Mouse (Mus musculus) forebrain, embryonic 12.5 days (tissue): Measurements from ENCODE around the gene Tedc2. TPM values are rescaled to one million over a fixed set of nuclear protein-coding genes. Genes with fewer than 3 reads are reported as not detected.

ENCODE experiments used
- ATAC-seq: fragments of 200-750 bp; cut with Nextera tagmentation; 2 replicates; pipeline ENCODE4 v1.8.0; 2017; ENCODE audit warnings: moderate TSS enrichment; ENCODE audit not compliant: low FRiP score
- H3K27ac ChIP-seq: fragments of 300-500 bp; sonication (generic); 2 replicates; pipeline ENCODE4 v1.5.1; 2016; ENCODE audit warnings: mild to moderate bottlenecking
- H3K27me3 ChIP-seq: fragments of 300-500 bp; sonication (generic); 2 replicates; pipeline ENCODE4 v1.6.1; 2016; ENCODE audit warnings: mild to moderate bottlenecking
- H3K36me3 ChIP-seq: fragments of 300-500 bp; sonication (generic); replicated peaks from 2 replicates; pipeline ENCODE4 v1.6.1; 2016; ENCODE audit warnings: mild to moderate bottlenecking
- H3K4me1 ChIP-seq: fragments of 300-500 bp; sonication (generic); 2 replicates; pipeline ENCODE4 v1.6.1; 2016
- H3K4me2 ChIP-seq: fragments of 300-500 bp; sonication (generic); 2 replicates; pipeline ENCODE4 v1.6.1; 2016; ENCODE audit warnings: mild to moderate bottlenecking, moderate library complexity
- H3K4me3 ChIP-seq: fragments of 300-500 bp; sonication (generic); replicated peaks from 2 replicates; pipeline ENCODE4 v1.5.1; 2016; ENCODE audit warnings: mild to moderate bottlenecking
- H3K9ac ChIP-seq: fragments of 300-500 bp; sonication (generic); 2 replicates; pipeline ENCODE4 v1.6.1; 2016; ENCODE audit warnings: mild to moderate bottlenecking
- H3K9me3 ChIP-seq: fragments of 300-500 bp; sonication (generic); 2 replicates; pipeline ENCODE4 v1.6.1; 2016
- WGBS: fragments of 180-500 bp; shearing (Covaris S2); methylation state at CpG from one replicate; pipeline ENCODE4 v1.1.7; 2016; 5-methylcytosine and 5-hydroxymethylcytosine counted together
- polyA plus RNA-seq: library from polyadenylated mRNA; unstranded; fragments of >200 nt; fragmentation: Nextera tagmentation; extraction: Ambion mirVana; gene quantifications from 2 replicates; pipeline ENCODE4 v1.2.1, GENCODE M21; 2016

The Tedc2 gene
- polyA plus RNA-seq, 1 experiment from 2014 or later, result 16.7 TPM

DNA sequence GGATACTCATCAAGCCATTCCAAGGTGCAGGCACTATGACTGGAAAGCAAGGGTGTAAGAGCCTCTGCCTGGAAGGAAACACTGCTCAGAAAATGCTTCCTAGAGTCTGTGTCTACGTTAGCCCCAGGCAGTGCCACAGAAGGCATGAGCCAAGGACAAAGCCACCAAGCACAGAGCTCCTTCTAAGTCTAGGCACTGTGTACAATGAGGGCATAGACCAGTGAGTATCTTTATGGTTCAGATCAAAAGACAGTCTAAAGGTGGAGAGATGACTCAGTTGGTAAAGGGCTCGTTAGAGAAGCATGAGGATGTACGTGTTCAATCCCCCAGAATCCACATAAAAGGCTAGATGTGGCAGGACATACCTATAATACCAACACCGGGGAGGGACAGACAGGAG, 19.6 kb downstream of the Tedc2 start:
- Histone ChIP-seq H3K9ac (no peak overlapping the region), H3K27ac (no peak overlapping the region), H3K4me2 (no peak overlapping the region), H3K27me3 (peaks cover 3% of the 10 kb centered on the region), H3K9me3 (no peaks in the 10 kb centered on the region), H3K36me3 (no peaks in the 10 kb centered on the region), H3K4me1 (peaks cover 36% of the 10 kb centered on the region), H3K4me3 (no peak overlapping the region)
- WGBS, result 70% methylated on average over 4 of the region's 4 CpGs
- ATAC-seq, result no peak

DNA sequence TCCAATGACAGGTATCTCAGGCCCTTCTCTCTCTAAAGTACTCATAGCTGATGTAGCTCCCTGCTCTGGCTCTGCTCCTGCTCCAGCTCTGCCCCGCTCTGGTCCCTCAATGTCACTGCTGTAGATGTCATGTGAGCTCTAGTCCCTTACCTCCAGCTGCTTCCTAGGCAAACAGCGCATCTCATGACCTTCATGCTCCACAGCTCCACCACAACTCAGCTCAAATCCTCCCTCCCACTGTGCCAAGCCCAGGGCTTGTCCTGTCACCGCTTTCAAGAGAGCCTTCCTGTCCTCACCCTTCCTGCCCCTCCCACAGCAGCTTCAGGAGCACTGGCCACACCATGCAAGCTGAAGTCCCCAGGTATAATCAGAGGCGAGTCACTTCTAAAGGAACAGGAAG, 20.9 kb downstream of the Tedc2 start:
- no peak for ATAC-seq
- Histone ChIP-seq H3K9me3 (no peaks in the 10 kb centered on the region), H3K4me2 (no peak overlapping the region), H3K27ac (no peak overlapping the region), H3K4me3 (no peak overlapping the region), H3K27me3 (no peaks in the 10 kb centered on the region), H3K4me1 (peaks cover 25% of the 10 kb centered on the region), H3K9ac (no peak overlapping the region), H3K36me3 (no peaks in the 10 kb centered on the region)
- 84% methylated on average over 4 of the region's 4 CpGs for WGBS

DNA sequence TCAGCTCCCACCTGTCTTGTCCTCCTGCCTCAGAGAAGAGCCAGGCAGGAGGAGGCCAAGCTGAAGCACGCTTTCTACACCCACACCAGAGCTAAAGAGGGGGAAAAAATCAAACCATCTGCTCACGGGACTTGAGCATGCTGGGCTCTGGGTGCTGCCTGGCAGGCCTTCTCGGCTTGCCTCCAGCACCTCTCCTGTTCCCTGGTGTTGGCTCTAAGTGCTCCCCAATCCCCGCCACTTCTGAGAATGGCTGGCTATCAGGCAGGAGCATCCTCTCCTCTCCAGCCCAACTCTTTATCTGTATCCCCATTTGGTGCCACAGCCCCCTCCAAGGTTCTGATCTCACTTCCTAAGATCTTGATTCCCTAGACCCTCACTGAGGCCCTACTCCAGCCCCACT, 21.4 kb downstream of the Tedc2 start:
- Histone ChIP-seq H3K27me3 (no peaks in the 10 kb centered on the region), H3K9ac (no peak overlapping the region), H3K27ac (no peak overlapping the region), H3K4me3 (no peak overlapping the region), H3K9me3 (no peaks in the 10 kb centered on the region), H3K4me2 (no peak overlapping the region), H3K4me1 (peaks cover 21% of the 10 kb centered on the region), H3K36me3 (no peaks in the 10 kb centered on the region)
- no peak for ATAC-seq
- WGBS, result 82% methylated on average over 4 of the region's 4 CpGs

DNA sequence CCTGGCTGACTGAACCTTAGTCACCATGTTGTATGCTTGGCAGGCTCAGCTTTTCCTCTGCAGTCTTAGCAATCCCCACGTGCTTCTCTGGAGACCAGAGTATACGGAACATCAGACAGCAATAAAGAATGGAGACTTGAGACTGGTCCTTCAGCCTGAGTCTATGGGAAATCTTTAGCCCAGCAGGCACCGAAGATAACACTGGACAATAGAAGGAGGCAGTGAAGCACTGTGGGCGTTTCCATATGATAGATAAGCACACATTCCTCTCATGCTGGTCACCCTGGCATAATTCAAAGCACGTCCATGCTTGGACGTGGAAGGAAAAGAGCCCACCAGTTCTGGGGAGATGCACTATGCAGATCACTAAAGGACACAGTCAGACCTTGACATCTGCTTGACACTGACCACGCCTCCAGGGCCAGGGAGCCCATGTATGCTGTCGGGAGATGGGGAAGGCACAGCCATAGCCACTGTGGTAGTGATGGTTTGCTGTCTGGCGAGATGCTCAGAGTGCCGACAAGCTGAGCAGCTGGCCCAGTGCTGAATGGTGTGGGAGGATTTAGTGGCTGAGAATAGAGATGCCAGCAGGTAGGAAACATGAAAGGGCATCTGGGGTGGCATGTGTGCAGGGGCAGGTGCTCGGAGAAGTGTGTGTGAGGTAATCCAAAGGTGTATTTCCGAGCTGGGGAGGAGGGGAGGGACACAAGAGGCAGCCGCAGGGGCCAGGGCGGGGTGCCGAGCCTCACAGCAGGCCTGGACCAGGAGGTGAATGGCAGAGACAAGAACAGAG, 23.4 kb downstream of the Tedc2 start:
- H3K9me3 ChIP-seq, result no peaks in the 10 kb centered on the region
- H3K27ac ChIP-seq, result no peak overlapping the region
- no peak overlapping the region for H3K9ac ChIP-seq
- H3K4me1 ChIP-seq, result peaks cover 2% of the 10 kb centered on the region; the same call in 1 of the 2 replicates
- H3K4me3 ChIP-seq, result no peak overlapping the region
- ATAC-seq, result no peak
- WGBS, result 75% methylated on average over 15 of the region's 15 CpGs
- H3K4me2 ChIP-seq, result no peak overlapping the region
- no peaks in the 10 kb centered on the region for H3K27me3 ChIP-seq
- H3K36me3 ChIP-seq, result no peaks in the 10 kb centered on the region

DNA sequence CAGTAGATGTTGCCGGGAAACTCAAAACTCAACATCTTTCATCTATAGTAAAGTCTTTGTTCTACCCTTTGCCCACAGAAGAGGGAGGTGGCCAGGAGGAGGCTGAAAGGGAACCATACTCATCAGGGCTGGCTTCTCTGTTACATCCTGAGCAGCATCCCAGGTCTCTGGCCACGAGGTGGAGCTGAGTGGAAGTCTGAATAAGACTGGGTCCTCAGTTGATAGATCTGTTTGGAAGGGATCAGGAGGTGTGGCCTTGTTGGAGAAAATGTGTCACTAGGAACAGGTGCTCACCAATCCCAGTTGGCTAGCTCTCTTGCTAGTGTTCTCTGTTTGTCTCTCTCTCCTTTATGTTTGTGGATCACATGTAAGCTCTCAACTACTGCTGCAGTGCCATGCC, 25.3 kb downstream of the Tedc2 start:
- ATAC-seq, result no peak
- Histone ChIP-seq H3K4me3 (no peak overlapping the region), H3K9ac (no peak overlapping the region), H3K27me3 (no peaks in the 10 kb centered on the region), H3K4me1 (peaks cover 8% of the 10 kb centered on the region), H3K36me3 (no peaks in the 10 kb centered on the region), H3K27ac (no peak overlapping the region), H3K4me2 (no peak overlapping the region), H3K9me3 (no peaks in the 10 kb centered on the region)
- WGBS, result 79% methylated on average over 2 of the region's 2 CpGs

DNA sequence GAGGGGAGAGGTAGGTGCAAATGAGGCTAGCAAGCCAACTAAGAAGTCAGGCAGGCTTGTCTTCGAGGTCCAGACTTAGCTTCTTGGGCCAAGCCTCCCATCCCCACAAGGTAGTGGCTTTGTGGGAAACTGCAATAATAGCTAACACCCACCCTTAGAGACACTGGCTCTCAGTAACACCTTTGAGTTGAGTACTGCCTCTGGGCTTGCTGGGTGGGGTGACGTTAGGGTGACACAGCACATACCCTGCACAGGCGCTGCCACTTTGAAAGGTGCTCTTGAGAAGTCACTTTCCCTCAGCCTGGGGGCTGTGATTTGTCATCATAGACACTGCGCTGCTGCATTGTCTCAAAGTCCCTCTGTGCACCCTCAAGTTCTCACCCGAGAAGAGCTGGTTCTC, 26.9 kb downstream of the Tedc2 start:
- Histone ChIP-seq H3K36me3 (no peaks in the 10 kb centered on the region; the same call in 1 of the 2 replicates), H3K4me3 (no peak overlapping the region), H3K27me3 (no peaks in the 10 kb centered on the region), H3K4me2 (no peak overlapping the region), H3K4me1 (peaks cover 8% of the 10 kb centered on the region), H3K9me3 (no peaks in the 10 kb centered on the region), H3K9ac (no peak overlapping the region), H3K27ac (no peak overlapping the region)
- no peak for ATAC-seq
- WGBS, result 85% methylated on average over 5 of the region's 5 CpGs

DNA sequence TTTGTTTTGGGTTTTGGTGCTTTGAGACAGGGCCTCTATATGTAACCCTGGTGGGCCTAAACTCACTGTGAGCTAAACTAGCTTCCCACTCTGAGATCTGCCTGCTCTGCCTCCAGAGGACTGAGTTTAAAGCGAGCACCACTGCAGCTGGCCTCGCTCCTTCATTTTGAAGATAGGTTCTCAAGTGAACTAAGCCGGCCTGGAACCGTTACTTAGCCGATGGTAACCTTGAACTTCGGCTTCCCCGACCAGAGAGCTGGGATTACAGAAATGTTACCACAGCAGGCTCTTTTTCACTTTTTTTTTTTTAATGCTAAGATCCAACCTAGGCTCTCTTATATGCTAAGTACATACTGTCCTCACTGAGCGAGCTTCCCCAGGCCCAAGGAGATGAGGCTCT, 27.4 kb downstream of the Tedc2 start:
- H3K4me2 ChIP-seq, result no peak overlapping the region
- no peak overlapping the region for H3K27ac ChIP-seq
- no peak for ATAC-seq

DNA sequence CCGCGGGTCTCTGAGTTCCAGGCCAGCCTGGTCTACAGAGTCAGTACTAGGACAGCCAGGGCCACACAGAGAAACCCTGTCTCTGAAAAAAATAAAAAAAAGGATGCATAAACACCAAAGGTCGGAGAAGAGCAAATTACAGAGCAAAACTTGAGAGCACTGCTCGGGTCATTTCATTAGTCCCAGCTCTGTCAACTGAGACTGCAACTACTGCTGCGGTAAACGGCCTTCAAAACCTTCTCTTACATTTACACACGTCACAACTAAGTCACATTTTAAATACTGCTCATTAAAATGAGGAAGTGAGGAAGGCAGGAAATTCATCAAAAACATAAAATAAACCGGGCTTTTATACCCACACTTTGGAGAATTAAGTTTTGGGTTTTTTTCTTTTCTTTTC, 27.8 kb downstream of the Tedc2 start:
- H3K4me3 ChIP-seq, result no peak overlapping the region
- peaks cover 8% of the 10 kb centered on the region for H3K4me1 ChIP-seq
- H3K9me3 ChIP-seq, result no peaks in the 10 kb centered on the region
- H3K27me3 ChIP-seq, result no peaks in the 10 kb centered on the region
- WGBS, result 86% methylated on average over 8 of the region's 8 CpGs
- H3K36me3 ChIP-seq, result no peaks in the 10 kb centered on the region; the same call in 1 of the 2 replicates
- no peak overlapping the region for H3K4me2 ChIP-seq
- no peak overlapping the region for H3K27ac ChIP-seq
- no peak for ATAC-seq
- no peak overlapping the region for H3K9ac ChIP-seq

More for the DNA sequence above, 27.4 kb downstream of the Tedc2 start:
- Histone ChIP-seq H3K4me3 (no peak overlapping the region), H3K9me3 (no peaks in the 10 kb centered on the region), H3K36me3 (no peaks in the 10 kb centered on the region; the same call in 1 of the 2 replicates), H3K27me3 (no peaks in the 10 kb centered on the region), H3K4me1 (peaks cover 8% of the 10 kb centered on the region), H3K9ac (no peak overlapping the region)
- 92% methylated on average over 8 of the region's 8 CpGs for WGBS

DNA sequence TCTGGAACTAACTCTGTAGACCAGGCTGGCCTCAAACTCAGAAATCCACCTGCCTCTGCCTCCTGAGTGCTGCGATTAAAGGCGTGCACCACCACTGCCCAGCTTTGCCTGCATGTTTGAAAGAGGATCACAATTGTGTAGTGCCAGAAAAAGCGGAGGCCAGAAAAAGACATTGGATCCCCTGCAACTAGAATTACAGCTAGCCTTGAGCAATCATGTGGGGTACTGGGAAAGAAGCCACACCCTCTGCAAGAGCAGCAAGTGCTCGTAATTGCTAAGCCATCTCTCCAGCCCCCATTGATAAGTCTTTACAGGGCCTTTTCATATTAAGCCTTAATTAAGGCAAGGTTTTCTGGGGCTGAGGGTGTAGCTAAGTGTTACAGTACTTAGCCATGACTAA, 29.2 kb downstream of the Tedc2 start:
- no peak for ATAC-seq
- Histone ChIP-seq H3K4me1 (peaks cover 8% of the 10 kb centered on the region; the same call in 1 of the 2 replicates), H3K9me3 (no peaks in the 10 kb centered on the region), H3K27ac (no peak overlapping the region), H3K9ac (no peak overlapping the region), H3K36me3 (no peaks in the 10 kb centered on the region; the same call in 1 of the 2 replicates), H3K4me2 (no peak overlapping the region), H3K27me3 (no peaks in the 10 kb centered on the region), H3K4me3 (no peak overlapping the region)
- 66% methylated on average over 4 of the region's 4 CpGs for WGBS

DNA sequence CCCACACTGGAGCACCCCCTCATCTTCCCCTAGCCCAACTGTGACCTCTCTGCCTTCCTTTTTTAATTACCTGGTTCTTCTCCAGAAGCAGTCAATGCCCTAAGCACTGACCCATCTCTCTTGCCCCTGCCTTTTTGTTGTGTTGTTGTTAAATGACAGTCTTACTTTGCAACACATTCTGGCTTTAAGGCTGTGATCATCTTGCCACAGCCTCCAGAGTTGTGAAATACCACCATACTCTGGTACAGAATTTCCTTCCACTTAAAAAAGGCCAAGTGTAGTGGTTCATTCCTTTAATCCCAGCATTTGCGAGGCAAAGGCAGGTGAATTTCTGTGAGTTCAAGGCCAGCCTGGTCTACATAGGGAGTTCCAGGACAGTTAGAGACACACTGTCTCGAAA, 29.7 kb downstream of the Tedc2 start:
- no peaks in the 10 kb centered on the region for H3K27me3 ChIP-seq
- no peak overlapping the region for H3K4me2 ChIP-seq
- H3K9me3 ChIP-seq, result no peaks in the 10 kb centered on the region
- H3K4me3 ChIP-seq, result no peak overlapping the region
- no peak overlapping the region for H3K9ac ChIP-seq
- peaks cover 8% of the 10 kb centered on the region; the same call in 1 of the 2 replicates for H3K4me1 ChIP-seq
- 95% methylated on average over 2 of the region's 2 CpGs for WGBS
- no peak overlapping the region for H3K27ac ChIP-seq
- no peak for ATAC-seq
- peaks cover under 1% of the 10 kb centered on the region; the same call in 1 of the 2 replicates for H3K36me3 ChIP-seq

DNA sequence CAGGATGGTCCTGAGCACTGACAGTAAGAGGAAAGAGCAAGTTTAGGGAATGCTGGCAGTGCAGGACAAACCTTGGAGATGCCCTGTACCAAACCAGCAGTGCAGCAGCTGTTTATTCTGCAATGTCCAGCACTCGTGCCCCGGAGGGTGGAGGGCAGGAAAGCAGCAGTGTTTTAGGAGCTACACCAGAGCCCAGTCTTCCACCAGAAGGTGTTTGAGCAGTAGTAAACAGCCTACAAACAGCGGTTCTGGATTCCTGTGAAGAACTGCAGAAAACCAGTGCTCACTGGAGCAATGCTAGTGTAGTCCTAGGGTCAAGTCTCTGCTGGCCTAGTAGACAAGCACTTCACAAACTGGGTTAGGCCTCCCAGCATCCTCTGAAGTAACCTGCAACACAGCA, 46.4 kb downstream of the Tedc2 start:
- no peak overlapping the region for H3K4me3 ChIP-seq
- no peak overlapping the region for H3K4me2 ChIP-seq
- H3K36me3 ChIP-seq, result no peaks in the 10 kb centered on the region
- 0 out of 2 replicates have a peak, but pooled peaks cover 4% of the 10 kb centered on the region for H3K27me3 ChIP-seq
- no peak overlapping the region for H3K27ac ChIP-seq
- H3K9me3 ChIP-seq, result no peaks in the 10 kb centered on the region
- ATAC-seq, result no peak
- H3K9ac ChIP-seq, result no peak overlapping the region
- H3K4me1 ChIP-seq, result peaks cover 6% of the 10 kb centered on the region
- 86% methylated on average over 3 of the region's 3 CpGs for WGBS

DNA sequence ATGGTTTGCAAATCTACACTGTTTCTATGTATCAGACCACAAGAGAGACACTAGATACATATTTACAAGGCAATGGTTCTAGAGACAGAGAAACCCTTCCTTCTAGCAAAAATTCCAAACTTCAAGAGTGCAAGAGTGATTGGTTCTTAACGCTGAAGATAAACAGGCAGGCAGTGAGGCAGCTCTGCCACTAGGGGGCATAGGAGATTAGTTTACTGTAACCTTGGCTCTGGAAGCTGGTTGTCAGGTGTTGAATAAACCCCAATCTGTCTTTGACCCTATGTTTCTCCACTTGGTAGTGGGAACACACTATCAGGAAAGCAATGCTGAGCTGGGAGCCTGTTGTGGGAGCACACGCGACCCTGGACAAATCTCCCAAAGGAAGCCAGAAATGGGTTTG, 47.2 kb downstream of the Tedc2 start:
- Histone ChIP-seq H3K36me3 (no peaks in the 10 kb centered on the region), H3K27me3 (0 out of 2 replicates have a peak, but pooled peaks cover 4% of the 10 kb centered on the region), H3K4me1 (peaks cover 8% of the 10 kb centered on the region), H3K4me2 (no peak overlapping the region), H3K4me3 (no peak overlapping the region), H3K9ac (no peak overlapping the region), H3K27ac (no peak overlapping the region), H3K9me3 (no peaks in the 10 kb centered on the region)
- 5% methylated on average over 3 of the region's 3 CpGs for WGBS
- ATAC-seq, result no peak

DNA sequence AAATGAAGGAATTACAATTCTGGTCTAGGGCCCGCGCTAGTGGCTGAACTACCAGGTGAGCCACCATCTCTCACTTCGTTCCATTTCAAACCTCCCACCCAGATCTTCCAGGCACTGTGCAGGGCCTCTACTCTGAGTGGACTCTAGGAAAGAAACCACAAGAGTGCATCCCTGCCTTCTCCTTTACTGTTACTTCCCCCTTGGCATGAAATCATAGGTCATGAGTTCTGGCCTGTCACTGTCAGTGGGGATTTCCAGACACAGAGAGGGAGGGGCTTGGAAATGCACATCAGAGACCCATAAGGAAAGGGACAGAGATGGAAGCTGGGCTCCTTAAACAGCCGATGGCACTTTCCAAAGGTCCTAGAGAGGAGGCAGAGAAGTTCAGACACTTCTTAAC, 48.9 kb downstream of the Tedc2 start:
- 97% methylated on average over 4 of the region's 4 CpGs for WGBS
- Histone ChIP-seq H3K36me3 (peaks cover 8% of the 10 kb centered on the region; the same call in 1 of the 2 replicates), H3K9ac (no peak overlapping the region), H3K27me3 (0 out of 2 replicates have a peak, but pooled peaks cover 4% of the 10 kb centered on the region), H3K4me1 (peaks cover 23% of the 10 kb centered on the region), H3K27ac (no peak overlapping the region), H3K4me2 (no peak overlapping the region), H3K9me3 (no peaks in the 10 kb centered on the region), H3K4me3 (no peak overlapping the region)
- ATAC-seq, result no peak
